Mouse (Mus musculus): ENCODE results near the gene 2810408A11Rik.
"Not testable (repeated sequence)": the region's sequence is repeated elsewhere in the genome, so short reads cannot be mapped to it uniquely, and the experiment has no call there.

The 2810408A11Rik gene

DNA sequence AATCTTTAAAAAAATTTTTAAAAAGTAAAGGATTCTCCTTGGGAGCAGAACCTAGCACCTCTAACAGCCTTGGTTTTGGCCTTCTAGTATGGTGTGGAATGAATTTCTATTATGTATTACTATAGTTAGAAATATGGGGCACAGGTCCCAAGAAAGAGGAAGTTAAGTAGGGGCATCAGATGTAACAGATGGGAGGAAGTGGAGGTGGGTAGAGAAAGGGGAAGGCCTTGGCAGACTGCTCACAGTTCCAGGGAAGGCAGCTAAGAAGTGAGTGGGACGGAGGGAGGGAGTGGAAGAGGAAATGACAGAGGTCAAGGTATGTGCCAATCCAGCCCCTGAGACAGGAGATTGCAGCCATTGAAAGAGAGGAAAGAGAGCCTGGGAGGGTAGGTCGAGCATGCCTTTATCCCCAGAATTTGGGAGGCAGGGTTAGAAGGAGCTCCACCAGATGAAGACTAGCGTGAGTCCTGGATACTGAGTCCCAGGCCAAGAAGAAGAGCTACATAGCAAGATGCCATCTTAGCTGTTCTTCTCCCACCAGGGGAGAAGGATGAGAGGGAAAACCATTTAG lies 30.3 kb upstream of the 2810408A11Rik start:
- peak; percentile 39 for DNase-seq

GRCm38 (mm10) chr11:69930176-69930575 lies 29.4 kb upstream of the 2810408A11Rik start:
- DNase-seq: not testable (repeated sequence)

- DNase-seq: no peak
Observed at GRCm38 (mm10) chr11:69929712-69930111, 28.9 kb upstream of the 2810408A11Rik start.

DNA sequence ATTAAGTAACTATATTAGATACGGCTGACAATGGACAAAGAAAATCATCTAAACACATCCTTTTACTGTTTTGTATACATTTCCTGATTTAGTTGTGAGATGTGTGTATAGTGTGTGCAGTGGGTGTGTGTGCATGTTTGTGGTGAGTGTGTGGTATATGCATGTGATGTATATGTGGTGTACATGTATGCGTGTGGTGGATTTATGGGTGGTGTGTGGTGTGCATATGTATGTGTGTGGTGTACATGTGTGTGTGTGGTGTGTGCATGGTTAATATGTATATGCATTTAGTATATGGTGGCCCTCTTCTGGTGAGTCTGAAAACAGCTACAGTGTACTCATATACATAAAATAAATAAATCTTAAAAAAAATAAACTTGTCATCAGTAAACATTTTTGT lies 26.7 kb upstream of the 2810408A11Rik start:
- no peak for DNase-seq

DNA sequence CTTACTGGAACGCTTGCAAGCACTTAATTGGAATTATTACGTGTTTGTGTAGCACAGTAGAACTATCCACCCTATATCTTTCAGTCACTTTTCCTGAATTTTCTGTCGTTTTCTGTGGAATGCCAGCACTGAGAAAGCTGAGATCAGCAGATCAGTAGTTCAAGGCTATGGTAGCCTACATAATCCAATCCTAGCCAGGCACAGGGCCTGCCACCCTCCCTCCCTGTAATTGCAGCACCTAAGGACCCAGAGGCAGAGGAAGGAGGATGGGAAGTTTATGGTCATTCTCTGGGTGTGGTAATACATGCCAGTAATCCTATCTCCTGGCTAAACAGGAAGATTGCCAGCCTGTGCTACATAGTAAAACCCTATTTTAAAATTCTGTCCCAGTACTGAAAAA lies 22.0 kb upstream of the 2810408A11Rik start:
- DNase-seq: no peak

- DNase-seq: no peak
Observed at GRCm38 (mm10) chr11:69922012-69922756, 21.4 kb upstream of the 2810408A11Rik start.

GRCm38 (mm10) chr11:69921114-69922011 lies 20.6 kb upstream of the 2810408A11Rik start, which contains the start of gene Eif5a:
Gene Eif5a, minus strand, starts transcription at chr11:69921958.
- peak; percentile 100 for DNase-seq

DNA sequence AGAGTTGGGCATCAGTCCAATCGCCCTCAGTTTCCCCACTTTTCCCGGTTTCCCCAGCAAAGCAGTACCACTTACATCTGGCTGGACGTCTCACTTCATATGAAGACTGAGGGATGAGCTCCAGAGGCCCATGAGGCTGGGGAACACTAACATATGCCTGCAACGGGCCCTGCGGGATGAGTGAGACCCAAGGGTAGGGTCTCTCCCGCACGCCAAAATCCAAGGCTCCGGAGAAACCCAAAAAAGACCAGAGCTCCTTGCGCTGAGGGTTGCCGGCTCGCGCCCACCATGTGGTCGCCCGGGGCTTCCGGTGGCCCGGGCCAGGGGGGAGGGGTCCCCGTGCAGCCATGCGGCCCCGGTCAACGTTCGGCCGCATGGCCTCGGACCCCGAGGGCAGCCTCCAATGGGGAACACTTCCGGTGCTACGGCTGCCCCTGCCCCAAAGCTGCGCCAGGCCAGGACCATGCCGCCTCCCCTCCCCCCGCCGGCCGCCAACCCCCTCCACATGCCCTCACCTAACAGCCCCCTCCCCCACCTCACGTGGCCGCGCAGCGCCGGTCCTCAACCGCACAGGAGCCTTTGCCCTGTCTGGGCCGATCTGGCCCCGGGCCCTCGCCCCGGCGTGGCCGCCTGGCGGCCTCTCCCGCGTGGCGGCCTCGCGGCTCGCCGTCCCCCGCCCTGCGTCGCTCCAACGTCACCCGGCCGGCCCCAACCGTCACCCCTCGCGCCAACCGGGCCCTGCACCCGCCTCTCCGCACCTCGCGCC lies 19.7 kb upstream of the 2810408A11Rik start:
- DNase-seq: no peak

DNA sequence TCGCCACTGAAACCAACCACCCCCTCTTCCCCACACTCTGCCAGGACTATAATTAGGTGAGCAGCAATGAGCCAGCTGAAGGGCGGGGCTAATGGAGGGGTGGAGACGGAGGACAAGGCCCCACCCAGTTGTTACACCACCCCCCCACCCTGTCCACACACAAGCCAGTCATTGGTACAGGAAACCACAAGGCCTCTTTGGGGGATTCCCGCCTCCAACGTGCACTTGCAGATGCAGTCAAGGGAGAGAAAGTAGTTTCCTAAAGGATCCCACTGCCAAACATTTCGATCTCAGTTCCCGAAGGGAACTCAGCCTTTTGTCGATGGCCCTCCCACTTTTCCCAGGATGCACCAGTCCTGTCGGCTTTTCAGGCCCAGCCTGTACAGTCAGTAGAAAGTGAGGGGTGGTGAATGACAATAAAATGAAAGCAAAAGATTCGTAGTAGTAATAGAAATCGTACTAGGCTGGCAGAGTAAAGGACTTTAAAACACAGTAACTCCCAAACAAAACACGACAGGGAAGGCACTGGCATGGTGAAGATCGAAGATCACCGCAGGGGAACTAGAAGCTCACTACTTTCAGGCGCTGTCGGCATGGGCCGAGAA lies 19.0 kb upstream of the 2810408A11Rik start:
- peak; percentile 68 for DNase-seq

DNA sequence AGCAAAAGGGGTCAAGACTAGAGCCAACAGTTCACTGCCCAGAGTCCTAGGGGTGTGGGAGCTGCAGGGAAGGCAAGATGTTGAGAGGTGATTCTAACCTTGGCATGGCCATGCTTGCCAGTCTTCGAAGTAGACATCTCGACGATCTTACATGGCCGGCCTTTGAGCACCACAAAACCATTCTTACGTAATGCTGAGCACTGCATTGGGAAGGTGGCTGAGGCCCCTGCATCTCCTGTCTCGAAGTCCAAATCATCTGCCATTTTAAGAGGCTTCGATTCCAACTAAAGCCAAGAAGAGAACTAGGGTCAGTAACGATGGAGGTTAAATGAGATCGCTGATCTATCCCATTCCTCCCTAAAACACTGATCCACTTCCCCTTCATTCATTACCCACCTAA lies 18.3 kb upstream of the 2810408A11Rik start:
- DNase-seq: no peak

- DNase-seq: no peak
Observed at GRCm38 (mm10) chr11:69918118-69918517, 17.3 kb upstream of the 2810408A11Rik start.

- no peak for DNase-seq
Observed at GRCm38 (mm10) chr11:69917379-69917948, 16.7 kb upstream of the 2810408A11Rik start.

- not testable (repeated sequence) for DNase-seq
Observed at GRCm38 (mm10) chr11:69916652-69917378, 16.0 kb upstream of the 2810408A11Rik start.

- DNase-seq: no peak
Observed at GRCm38 (mm10) chr11:69915667-69916627, 15.2 kb upstream of the 2810408A11Rik start.

DNA sequence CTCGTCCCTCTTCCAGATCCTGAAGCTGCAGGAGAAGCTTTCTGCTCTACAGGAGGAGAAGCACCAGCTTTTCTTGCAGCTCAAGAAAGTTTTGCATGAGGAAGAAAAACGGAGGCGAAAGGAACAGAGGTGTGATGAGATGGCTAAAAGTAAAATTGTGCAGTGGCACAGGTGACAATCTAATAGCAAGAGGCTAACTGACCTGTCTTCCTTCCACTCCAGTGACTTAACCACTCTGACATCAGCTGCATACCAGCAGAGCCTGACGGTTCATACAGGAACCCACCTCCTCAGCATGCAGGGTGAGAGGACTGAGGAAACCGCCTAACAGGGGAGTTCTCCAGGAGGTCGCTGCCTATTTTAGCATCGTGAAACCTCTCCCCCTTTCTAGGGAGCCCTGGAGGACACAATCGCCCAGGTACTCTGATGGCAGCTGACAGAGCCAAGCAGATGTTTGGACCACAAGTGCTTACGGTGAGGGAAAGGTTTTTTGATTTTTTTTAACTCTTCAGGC lies 14.2 kb upstream of the 2810408A11Rik start:
- DNase-seq: no peak

DNA sequence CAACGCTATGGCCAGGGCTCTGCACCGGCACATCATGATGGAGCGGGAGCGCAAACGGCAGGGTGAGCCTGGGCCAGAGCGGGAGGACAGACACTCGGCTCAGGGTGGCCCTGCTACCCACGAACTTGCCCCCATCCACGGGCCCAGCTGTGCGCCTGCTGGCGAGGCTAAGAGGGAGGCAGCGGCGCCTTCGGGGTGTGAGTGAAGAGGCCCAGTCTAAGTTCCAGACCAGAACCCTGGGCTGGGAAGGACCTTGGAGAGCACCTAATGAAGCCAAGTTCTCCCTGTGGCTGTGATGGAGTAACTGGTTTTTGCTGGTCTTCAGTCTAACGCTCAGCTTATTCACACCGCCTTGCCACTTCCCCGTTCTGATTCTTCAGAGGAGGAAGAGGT lies 13.6 kb upstream of the 2810408A11Rik start:
- no peak for DNase-seq

- peak; percentile 92 for DNase-seq
Observed at GRCm38 (mm10) chr11:69913554-69914371, 13.0 kb upstream of the 2810408A11Rik start, which contains the start of gene Gps2. Gene Gps2, plus strand, starts transcription at chr11:69913888.

- no peak for DNase-seq
Observed at GRCm38 (mm10) chr11:69912716-69913530, 12.1 kb upstream of the 2810408A11Rik start.

All from thymus, postnatal 14 days (tissue).